ENCODE assay signal across 18 mouse cellular contexts in the genomic region with DNA sequence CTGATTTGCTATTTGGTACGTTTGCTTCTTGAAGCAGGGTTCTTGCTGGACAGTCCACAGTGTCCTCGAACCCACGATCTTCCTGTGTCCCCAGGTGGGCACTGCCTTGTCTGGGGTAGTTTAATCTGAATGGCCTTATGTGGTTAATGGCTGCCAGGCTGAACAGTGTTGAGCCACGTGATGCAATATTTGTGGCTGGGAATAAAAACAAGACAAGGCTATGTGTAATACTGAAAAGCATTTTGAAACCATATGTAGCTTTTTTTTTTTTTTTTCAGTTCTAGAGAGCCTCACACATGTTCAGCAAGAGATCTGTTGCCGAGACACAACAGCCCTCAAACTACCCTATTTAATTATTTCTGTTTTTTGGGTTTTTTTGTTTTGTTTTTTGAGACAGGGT. TPM values are rescaled to one million over a fixed set of nuclear protein-coding genes. Genes with fewer than 3 reads are reported as not detected.
DNase-seq lines count a peak whose midpoint lies in the region; ATAC-seq and TF ChIP-seq lines count a peak whose summit lies in the region.
"Had no signal": no experiment of that assay in that cellular context is flagged by ENCODE, and none has a peak within 500 bp of the region (broad histone marks: within the 10 kb centered on the region; RNA-seq: fewer than 3 reads in every experiment).

No protein-coding gene starts in this region.

- no peak overlapping the region for H3K4me3 ChIP-seq in kidney, embryonic 14.5 days (ENCODE audit: low read length)
- H3K4me3 ChIP-seq in C2C12 (ENCODE audit: insufficient read depth, poor library complexity, severe bottlenecking) = no peak overlapping the region
- H3K4me3 ChIP-seq in intestine, postnatal 0 days (ENCODE audit: low read depth, low read length) = no peak overlapping the region
- H3K4me3 ChIP-seq: forebrain, embryonic 12.5 days; hindbrain, embryonic 13.5 days; limb, embryonic 12.5 days; liver, embryonic 12.5 days; midbrain, embryonic 15.5 days had no signal

- H3K79me3 ChIP-seq in C2C12 (ENCODE audit: low read depth) = no peaks in the 10 kb centered on the region

- no peaks in the 10 kb centered on the region for H3K4me1 ChIP-seq in kidney, embryonic 14.5 days (ENCODE audit: control insufficient read depth, insufficient read depth, low read length)
- H3K4me1 ChIP-seq in intestine, postnatal 0 days (replicated peaks; ENCODE audit: control insufficient read depth, insufficient read depth, low read length) = no peaks in the 10 kb centered on the region
- H3K4me1 ChIP-seq: forebrain, embryonic 12.5 days; hindbrain, embryonic 13.5 days; limb, embryonic 12.5 days; midbrain, embryonic 15.5 days had no signal

- no peak for TF ChIP-seq CTCF in C2C12 (IDR thresholded peaks at IDR 0.05; ENCODE audit: control insufficient read depth, insufficient read depth, insufficient read length)
- TF ChIP-seq CTCF in intestine, postnatal 0 days (IDR thresholded peaks at IDR 0.05; ENCODE audit: low read depth) = no peak

- no peak overlapping the region for H3ac ChIP-seq in C2C12 (ENCODE audit: control insufficient read depth, insufficient read length, low read depth)

- H3K79me2 ChIP-seq in C2C12 (ENCODE audit: control insufficient read depth, insufficient read depth) = no peaks in the 10 kb centered on the region

- no peak overlapping the region for H3K4me2 ChIP-seq in kidney, embryonic 14.5 days (replicated peaks; ENCODE audit: low read depth, low read length)
- no peak overlapping the region for H3K4me2 ChIP-seq in intestine, postnatal 0 days (replicated peaks; ENCODE audit: low read depth)
- H3K4me2 ChIP-seq: forebrain, embryonic 12.5 days; hindbrain, embryonic 13.5 days; limb, embryonic 12.5 days; liver, embryonic 12.5 days; lung, embryonic 14.5 days; midbrain, embryonic 15.5 days had no signal

- no peak for DNase-seq in kidney, adult 9 months
- DNase-seq in adrenal gland, postnatal 36 days = no peak
- no peak for DNase-seq in spleen, postnatal 14 days (ENCODE audit: low spot score in 2 of 2)

- no peak overlapping the region for H3K27ac ChIP-seq in kidney, embryonic 14.5 days (ENCODE audit: low read depth, low read length)
- H3K27ac ChIP-seq in intestine, postnatal 0 days (ENCODE audit: low read depth, low read length) = no peak overlapping the region
- H3K27ac ChIP-seq: forebrain, embryonic 12.5 days; hindbrain, embryonic 13.5 days; limb, embryonic 12.5 days; liver, embryonic 12.5 days; midbrain, embryonic 15.5 days; stomach, postnatal 0 days had no signal

- no peaks in the 10 kb centered on the region for H3K27me3 ChIP-seq in kidney, embryonic 14.5 days (ENCODE audit: control insufficient read depth, insufficient read depth, low read length)
- no peaks in the 10 kb centered on the region for H3K27me3 ChIP-seq in C2C12 (ENCODE audit: control insufficient read depth, insufficient read depth, insufficient read length)
- H3K27me3 ChIP-seq in intestine, postnatal 0 days (replicated peaks; ENCODE audit: control insufficient read depth, insufficient read depth, low read length) = no peaks in the 10 kb centered on the region
- H3K27me3 ChIP-seq: forebrain, embryonic 12.5 days; hindbrain, embryonic 13.5 days; limb, embryonic 12.5 days; liver, embryonic 12.5 days; midbrain, embryonic 15.5 days had no signal

- H3K9ac ChIP-seq in kidney, embryonic 14.5 days (ENCODE audit: low read depth, low read length) = no peak overlapping the region
- H3K9ac ChIP-seq in intestine, postnatal 0 days (ENCODE audit: low read depth, low read length) = no peak overlapping the region
- H3K9ac ChIP-seq: forebrain, embryonic 12.5 days; hindbrain, embryonic 13.5 days; limb, embryonic 12.5 days; liver, embryonic 12.5 days; lung, embryonic 14.5 days; midbrain, embryonic 15.5 days had no signal

- no peaks in the 10 kb centered on the region for H3K9me3 ChIP-seq in kidney, embryonic 14.5 days (ENCODE audit: control insufficient read depth, low read length)
- no peaks in the 10 kb centered on the region for H3K9me3 ChIP-seq in intestine, postnatal 0 days (ENCODE audit: control insufficient read depth)
- H3K9me3 ChIP-seq: hindbrain, embryonic 13.5 days; liver, embryonic 12.5 days; midbrain, embryonic 15.5 days had no signal

- WGBS in kidney, embryonic 14.5 days = 75% methylated on average over 5 of the region's 5 CpGs
- WGBS in intestine, postnatal 0 days = 73% methylated on average over 5 of the region's 5 CpGs

- ATAC-seq in kidney, embryonic 14.5 days (ENCODE audit: low FRiP score, low TSS enrichment) = 0 out of 2 replicates have a peak, but pooled peaks have one; percentile 3
- peak; percentile 23; the same call in 1 of the 2 replicates for ATAC-seq in common myeloid progenitor, adult 5-6 weeks (replicated peaks; ENCODE audit: low read depth, poor library complexity, severe bottlenecking)
- peak; percentile 55 for ATAC-seq in monocyte, adult 5-6 weeks (replicated peaks; ENCODE audit: insufficient number of reproducible peaks, low FRiP score, low TSS enrichment, poor library complexity, severe bottlenecking)
- ATAC-seq in intestine, postnatal 0 days = no peak
- ATAC-seq: midbrain, embryonic 15.5 days had no signal

- H3K36me3 ChIP-seq in kidney, embryonic 14.5 days (ENCODE audit: control insufficient read depth, insufficient read depth, low read length) = no peaks in the 10 kb centered on the region
- H3K36me3 ChIP-seq in C2C12 (ENCODE audit: control insufficient read depth, insufficient read depth) = no peaks in the 10 kb centered on the region
- no peaks in the 10 kb centered on the region for H3K36me3 ChIP-seq in intestine, postnatal 0 days (ENCODE audit: control insufficient read depth, insufficient read depth)
- H3K36me3 ChIP-seq: forebrain, embryonic 12.5 days; hindbrain, embryonic 13.5 days; limb, embryonic 12.5 days; liver, embryonic 12.5 days; midbrain, embryonic 15.5 days had no signal

TF ChIP-seq in C2C12, 6 proteins besides CTCF, POLR2A, EP300 and RAD21:
- TF ChIP-seq MAX (IDR thresholded peaks at IDR 0.05) (no peak), MYOG (IDR thresholded peaks at IDR 0.05; ENCODE audit: control insufficient read depth, extremely low read depth, insufficient read length) (no peak), MYOD1 (IDR thresholded peaks at IDR 0.05; ENCODE audit: control insufficient read depth, insufficient read length, low read depth) (no peak), CEBPB (IDR thresholded peaks at IDR 0.05; ENCODE audit: low read depth) (peak; percentile 16), FOSL1 (IDR thresholded peaks at IDR 0.05; ENCODE audit: insufficient read depth, low read length, poor library complexity, severe bottlenecking) (no peak), USF1 (IDR thresholded peaks at IDR 0.05; ENCODE audit: low read depth) (peak; percentile 86)

RNA-seq across cellular contexts. Expression of a gene that starts 21.0 kb away (rescaled TPM):
- 0.16 and 0.41 TPM in 2 replicates for polyA plus RNA-seq in kidney, embryonic 14.5 days (2014; fragmentation: Nextera tagmentation; extraction: Ambion mirVana)
- polyA plus RNA-seq in C2C12 (2012; fragmentation: generic; extraction: Trizol) = 2.2 TPM
- 1.2 TPM in 1 of 2 replicates, not detected in the other for total RNA-seq in common myeloid progenitor, adult 5-6 weeks (2017)
- total RNA-seq in monocyte, adult 5-6 weeks (2017) = 2.9 TPM in 1 of 3 replicates, not detected in the others
- under 1 TPM; 0.23 to 0.40 TPM for total RNA-seq in adrenal gland, postnatal 36 days (2021)
- 0.16 and 0.24 TPM in 2 replicates for polyA plus RNA-seq in intestine, postnatal 0 days (2015; fragmentation: Nextera tagmentation; extraction: Ambion mirVana)
- total RNA-seq: heart, postnatal 36 days; layer of hippocampus, postnatal 36 days had no signal
- polyA plus RNA-seq: embryonic facial prominence, embryonic 11.5 days had no signal

RNA-seq across cellular contexts. Expression of a gene that starts 21.8 kb away (rescaled TPM):
- 715 and 1,051 TPM in 2 replicates for polyA plus RNA-seq in kidney, embryonic 14.5 days (2014; fragmentation: Nextera tagmentation; extraction: Ambion mirVana)
- 918 TPM for polyA plus RNA-seq in C2C12 (2012; fragmentation: generic; extraction: Trizol)
- total RNA-seq in common myeloid progenitor, adult 5-6 weeks (2017) = 252 and 273 TPM in 2 replicates
- 791 to 1,058 TPM (median 1,006 TPM) in 3 replicates for total RNA-seq in monocyte, adult 5-6 weeks (2017)
- 1,000 to 10,000 TPM; 1,428 to 1,489 TPM for total RNA-seq in adrenal gland, postnatal 36 days (2021)
- 345 and 371 TPM in 2 replicates for polyA plus RNA-seq in intestine, postnatal 0 days (2015; fragmentation: Nextera tagmentation; extraction: Ambion mirVana)

RNA-seq across cellular contexts. Expression of a gene that starts 27.3 kb away (rescaled TPM):
- 34.8 and 48.8 TPM in 2 replicates for polyA plus RNA-seq in kidney, embryonic 14.5 days (2014; fragmentation: Nextera tagmentation; extraction: Ambion mirVana)
- polyA plus RNA-seq in C2C12 (2012; fragmentation: generic; extraction: Trizol) = 31.4 TPM
- total RNA-seq in common myeloid progenitor, adult 5-6 weeks (2017) = 34.5 and 51.2 TPM in 2 replicates
- total RNA-seq in monocyte, adult 5-6 weeks (2017) = 67.9 to 84.6 TPM (median 77.1 TPM) in 3 replicates
- 1,000 to 10,000 TPM; 1,867 to 4,652 TPM for total RNA-seq in adrenal gland, postnatal 36 days (2021)
- 26.5 TPM in 2 replicates for polyA plus RNA-seq in intestine, postnatal 0 days (2015; fragmentation: Nextera tagmentation; extraction: Ambion mirVana)

Comparison
In these comparisons a context has a peak if more than half of its experiments do, and no peak if none do; other contexts are left out.
1. RNA of a gene that starts 27.3 kb away (total RNA-seq): 1,867 to 4,652 TPM in adrenal gland, postnatal 36 days; 67.9 to 84.6 TPM in monocyte, adult 5-6 weeks and 34.5 to 51.2 TPM in common myeloid progenitor, adult 5-6 weeks; every median in the first group is over 10 times any median in the second.